Mouse (Mus musculus) kidney, postnatal 4 days (tissue): ENCODE data around the gene Gjd2.
A peak's percentile ranks its signal among the peaks of the same experiment; 100 is the strongest.

Source experiments
- DNase-seq, 2 experiments: peaks; one replicate each; pipeline ENCODE4 v3.0.0; 2021; ENCODE audit warnings: mixed read lengths in 2 of 2

Gjd2 gene

DNA sequence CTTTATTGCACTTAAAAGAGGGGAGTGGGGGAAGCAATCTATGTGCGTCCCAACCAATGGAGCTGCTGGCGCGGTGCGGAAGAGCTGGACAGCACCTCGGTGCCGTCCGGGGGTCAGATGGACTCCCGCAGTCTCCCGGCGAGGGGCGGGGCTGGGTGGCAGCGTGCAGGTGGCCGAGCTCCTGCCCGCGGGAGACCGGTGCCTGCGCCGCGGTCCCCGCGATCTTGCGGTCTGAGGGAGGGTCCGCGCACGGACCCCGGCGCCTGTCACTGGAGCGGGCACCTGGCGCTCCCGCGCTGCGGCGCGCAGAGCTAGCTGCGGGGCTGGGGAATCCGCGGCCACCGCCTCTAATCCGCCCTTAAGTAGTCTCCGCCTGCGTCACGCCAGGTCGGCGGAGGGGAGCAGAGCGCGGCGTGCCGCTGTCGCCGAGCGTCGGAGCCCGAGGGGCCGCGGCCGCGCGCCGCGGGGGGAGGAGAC lies at the start of gene Gjd2:
Gjd2 (minus strand) TSS at position 325 of the 477 bp plus-strand sequence.
- DNase-seq: peak; percentile 37 to 52

DNA sequence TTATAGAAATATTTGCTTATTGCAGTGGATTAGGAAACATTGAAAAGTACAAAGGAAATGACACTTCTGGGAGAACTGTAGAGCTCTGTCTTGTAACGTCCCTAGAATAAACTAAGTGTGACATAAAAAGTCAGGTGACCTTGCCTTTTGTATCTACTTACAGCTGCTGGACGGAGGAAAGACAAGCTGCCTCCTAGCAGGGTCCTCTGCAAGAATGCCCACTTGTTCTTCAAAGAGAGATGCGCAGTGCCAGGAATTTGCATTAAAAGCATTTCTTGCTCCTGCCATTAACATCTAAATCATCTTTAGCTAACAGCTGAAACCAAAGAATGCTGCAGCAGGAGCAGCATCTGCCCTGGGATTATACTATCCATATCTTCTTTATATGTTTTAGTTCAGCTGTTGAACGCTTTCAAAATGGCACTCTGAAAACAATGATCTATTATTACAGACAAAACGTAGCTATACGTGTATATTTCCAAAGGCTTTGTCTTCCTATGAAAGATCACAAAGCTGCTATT lies 46.7 kb upstream of the Gjd2 start:
- DNase-seq: no peak

DNA sequence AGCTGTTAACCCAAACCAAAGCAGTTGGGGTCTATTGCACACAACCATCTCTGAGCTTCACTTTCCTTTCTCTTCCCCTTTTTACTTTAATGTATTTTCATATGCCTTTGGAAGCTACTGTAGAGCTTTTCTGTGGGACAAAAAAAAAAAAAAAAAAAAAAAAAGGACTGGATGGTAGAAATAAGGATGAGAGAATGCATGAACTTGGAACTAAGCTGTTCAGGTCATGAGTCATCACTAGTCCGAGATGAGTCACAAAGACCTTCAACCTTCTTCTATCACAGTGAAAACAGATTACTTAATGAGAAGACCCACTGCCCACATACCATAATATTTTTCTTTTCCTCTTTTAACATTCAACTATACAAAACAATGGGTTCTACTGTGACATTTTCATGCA lies 46.2 kb upstream of the Gjd2 start:
- DNase-seq: no peak

DNA sequence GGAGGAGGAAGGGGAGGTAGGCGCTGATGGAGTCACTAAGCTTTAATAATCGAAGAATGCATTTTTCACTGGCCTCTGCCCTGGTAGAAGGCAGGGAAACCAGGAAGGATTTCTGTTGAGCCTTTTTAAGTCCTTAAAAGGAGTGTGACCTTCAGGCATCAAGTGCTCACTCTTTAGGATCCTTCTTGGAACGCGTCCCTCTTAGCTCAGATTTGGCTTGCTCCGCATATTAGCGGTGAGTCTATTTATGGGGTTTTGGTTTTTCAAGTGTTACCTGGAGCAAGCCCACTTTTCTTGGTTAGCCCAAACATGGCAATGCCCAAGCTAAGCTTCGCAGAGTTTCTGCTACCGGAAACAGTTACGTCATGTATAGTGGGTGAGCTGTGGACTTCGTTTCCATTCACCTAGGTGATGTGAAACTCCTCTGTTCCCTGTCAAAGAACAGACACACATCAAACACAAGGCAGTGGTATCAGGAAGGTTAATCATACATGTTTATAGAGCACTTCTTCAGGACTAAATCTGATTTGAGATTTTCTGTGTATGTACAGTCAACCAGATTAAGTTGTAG lies 44.9 kb upstream of the Gjd2 start:
- DNase-seq: no peak

DNA sequence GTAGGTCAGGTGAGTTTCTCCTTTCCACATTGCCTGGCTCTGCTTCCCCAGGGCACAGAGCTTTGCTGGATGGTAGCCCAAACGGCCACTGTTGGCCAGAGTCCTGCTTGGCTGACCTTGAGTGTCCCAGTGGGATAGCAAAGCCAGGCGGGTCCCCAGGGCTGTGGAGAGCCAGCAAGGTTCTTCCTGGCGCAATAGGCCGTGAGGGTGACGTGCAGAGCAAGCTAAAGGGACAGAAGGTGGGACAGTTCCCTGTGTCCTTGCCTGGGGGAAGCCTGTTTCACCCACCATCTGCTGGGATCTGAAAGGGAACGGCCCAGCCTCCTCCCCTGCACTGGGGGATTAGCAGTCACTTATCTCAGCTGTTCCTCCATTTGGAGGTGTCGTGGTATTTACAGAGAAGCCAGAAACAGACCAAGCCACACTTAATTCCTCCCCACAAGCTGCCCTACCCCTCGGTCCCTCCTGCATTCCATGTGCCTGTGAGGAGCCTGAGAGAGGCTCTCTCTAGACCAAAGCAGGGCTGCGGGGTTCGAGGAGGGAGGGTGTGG lies 44.0 kb upstream of the Gjd2 start:
- peak in 1 of 2 experiments; percentile 4 for DNase-seq

DNA sequence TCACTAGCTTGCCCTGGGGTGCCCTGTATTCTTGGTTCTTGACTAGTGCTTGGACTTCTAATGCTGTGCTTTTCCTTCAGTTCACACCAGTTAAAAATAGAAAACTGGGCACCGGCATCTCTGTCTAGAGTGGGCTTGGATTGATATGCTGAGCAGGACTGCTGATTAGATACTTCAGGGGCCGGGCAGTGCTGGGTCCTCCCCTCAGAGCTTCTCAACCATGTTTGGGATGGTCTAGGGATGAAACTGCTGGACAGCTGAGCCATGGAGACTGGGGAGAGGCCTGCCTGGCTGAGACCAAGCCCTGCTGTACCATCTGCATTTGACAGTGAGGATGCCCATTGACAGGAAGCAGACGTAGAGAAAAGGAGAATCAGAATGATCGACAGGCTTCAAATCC lies 40.7 kb upstream of the Gjd2 start:
- DNase-seq: no peak

DNA sequence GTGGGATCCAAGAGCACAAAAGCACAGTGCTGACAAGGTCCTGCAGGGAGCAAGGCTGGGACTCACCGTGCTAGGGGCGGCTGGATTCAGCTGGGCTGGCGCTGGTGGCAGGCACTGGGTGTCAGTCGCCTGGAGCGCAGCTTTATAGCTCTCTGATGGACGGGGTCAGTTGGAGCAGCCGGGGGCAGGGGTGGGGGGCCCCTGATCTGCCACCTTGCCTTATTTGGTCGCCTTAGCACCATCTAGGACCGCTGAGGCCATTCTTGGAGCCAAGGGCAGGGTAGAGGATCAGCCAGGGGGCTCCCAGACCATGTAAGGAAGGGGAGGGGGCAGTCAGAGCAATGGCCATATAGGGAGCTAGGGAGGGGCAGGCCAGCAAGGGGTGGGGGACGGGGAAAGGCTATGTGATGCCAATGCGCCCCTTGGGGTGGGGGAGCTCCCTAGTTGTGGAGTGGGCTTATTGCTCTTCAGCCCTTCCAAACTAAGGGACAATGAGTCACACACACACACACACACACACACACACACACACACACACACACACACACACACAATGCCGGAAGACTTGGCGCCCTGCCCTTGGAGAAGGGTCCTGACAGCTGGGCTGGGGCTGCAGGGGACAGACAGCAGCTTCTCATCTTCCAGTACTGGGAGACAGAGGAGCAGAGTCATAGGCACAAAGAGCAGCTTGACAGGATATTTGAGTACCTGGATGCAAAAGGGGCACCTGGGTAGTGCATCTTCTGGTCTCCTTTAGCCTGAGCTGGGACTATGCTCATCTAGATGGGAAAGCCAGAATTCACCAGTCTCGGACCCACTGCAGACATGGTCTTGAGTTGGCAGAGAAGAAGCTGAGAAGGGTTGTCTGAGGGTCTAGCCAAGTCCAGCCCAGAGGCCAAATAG lies 39.5 kb upstream of the Gjd2 start, which contains the start of gene Actc1:
Actc1 (minus strand) TSS at position 853 of the 903 bp plus-strand sequence.
- peak; percentile 11 to 13 for DNase-seq

DNA sequence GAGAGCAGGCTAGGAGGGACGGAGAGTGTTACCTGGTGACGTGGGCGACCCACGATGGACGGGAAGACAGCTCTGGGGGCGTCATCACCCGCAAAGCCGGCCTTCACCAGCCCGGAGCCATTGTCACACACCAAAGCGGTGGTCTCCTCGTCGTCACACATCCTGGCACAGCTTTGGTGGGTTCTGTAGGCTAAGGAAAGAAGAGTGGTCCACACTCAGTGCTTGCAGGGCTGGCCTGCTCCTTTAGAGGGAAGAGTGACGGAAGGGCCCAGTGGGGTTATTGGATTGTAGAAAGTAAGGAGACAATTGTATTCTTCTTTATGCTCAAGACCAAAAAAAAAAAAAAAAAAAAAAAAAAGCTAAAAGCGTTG lies 38.4 kb upstream of the Gjd2 start:
- DNase-seq: no peak

DNA sequence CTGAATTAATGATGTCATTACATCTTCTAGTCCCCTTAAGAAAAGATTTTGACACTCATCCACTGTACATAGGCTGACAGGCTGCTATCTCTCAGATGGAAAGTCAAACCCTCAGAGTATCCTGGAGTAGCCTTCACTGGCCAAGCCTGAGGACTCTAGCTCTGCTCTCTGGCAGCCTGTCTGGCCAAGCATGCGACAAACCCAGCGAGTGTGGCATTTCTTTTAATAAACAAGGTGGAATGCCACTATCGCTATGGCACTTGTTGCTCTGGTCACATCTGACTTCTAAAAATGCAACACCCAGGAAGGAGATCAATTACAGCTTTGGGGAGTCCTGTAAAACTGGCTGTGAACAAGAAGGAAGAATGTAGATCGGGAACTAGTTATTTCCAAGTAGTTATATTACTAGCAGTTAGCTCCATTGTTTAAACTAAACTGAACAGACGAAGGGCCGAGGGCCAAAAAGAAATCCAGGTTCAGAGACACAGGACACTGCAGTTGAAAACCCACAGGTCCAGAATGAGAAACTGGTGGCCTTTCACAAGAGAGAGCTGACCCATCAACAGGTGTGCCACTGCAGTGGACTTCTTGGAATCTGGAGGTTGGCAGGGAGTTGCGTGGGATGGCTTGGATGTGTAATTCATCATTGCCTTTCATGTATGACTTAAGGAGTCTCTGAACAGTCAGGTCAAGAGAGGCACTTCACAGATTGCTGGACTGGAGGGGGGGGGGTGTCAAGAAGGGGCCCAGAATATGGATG lies 37.9 kb upstream of the Gjd2 start:
- no peak for DNase-seq

DNA sequence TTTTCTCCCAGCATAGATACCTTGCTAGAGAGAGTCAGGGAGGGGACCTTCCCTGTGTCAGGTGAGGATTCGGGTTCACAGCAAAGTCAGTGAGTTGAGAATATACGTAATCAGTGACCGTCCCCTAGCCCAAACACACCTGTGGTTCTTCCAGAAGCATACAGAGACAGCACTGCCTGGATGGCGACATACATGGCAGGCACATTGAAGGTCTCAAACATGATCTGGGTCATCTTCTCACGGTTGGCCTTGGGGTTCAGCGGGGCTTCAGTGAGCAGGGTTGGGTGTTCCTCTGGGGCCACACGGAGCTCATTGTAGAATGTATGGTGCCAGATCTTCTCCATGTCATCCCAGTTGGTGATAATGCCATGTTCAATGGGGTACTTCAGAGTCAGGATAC lies 36.7 kb upstream of the Gjd2 start:
- no peak for DNase-seq

DNA sequence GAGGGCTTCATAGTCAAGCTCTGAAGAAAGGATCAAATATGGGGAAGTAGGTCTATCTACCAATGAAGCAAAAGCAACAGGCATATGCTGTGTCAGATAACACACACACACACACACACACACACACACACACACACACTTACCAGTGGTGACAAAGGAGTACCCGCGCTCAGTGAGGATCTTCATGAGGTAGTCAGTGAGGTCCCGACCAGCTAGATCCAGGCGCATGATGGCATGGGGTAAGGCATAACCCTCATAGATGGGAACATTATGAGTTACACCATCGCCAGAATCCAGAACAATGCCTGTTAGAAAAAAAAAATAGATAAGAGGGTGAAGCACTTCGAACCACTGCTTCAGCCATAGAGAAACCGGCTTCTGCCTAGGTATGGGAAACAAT lies 36.0 kb upstream of the Gjd2 start:
- no peak for DNase-seq

DNA sequence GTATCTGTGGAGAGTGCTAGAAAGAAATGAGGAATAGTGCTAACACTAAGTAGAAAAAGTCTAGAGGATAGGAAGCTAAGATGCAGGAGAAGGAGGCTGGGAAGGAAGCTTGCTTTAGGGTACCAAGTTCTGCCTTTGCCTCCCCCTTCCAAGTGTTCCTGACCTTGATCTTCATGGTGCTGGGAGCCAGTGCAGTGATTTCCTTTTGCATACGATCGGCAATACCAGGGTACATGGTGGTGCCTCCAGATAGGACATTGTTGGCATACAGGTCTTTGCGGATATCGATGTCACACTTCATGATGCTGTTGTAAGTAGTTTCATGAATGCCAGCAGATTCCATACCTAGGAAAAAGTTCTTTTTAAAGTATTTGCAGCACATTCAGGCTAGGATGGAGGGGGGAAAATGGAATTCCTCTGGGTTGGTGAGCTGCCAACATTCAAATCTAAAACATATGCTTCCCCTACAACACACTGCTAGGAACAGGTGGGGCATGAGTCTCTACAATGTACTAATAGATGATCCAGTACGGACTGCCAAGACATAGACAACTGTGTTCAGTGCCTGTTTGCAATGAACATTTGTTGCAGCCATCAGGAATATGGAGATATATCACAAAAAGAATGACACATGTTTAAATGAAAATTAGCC lies 34.7 kb upstream of the Gjd2 start:
- DNase-seq: no peak

DNA sequence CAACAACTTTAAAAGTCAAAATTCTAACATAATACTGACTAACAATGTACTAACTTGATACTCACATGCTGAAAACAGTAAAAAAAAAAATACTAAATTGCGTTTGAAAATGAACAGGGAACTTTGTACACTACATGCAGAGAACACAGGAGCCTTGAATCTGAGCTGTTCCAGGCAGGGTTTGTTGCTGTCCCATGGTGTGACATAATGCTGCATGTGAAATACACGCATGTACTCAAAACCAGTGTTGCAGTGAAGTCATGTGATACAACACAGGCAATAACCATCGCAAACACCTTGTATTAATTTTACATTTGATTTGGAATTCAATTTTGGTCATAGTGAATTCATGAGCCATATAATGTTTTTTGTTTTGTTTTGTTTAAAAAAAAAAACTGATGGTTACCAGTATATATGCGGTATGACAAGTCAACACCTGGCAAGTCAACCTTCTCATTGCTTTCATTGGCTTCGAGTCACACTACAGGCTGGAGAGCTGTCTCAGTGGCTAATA lies 32.8 kb upstream of the Gjd2 start:
- DNase-seq: no peak

DNA sequence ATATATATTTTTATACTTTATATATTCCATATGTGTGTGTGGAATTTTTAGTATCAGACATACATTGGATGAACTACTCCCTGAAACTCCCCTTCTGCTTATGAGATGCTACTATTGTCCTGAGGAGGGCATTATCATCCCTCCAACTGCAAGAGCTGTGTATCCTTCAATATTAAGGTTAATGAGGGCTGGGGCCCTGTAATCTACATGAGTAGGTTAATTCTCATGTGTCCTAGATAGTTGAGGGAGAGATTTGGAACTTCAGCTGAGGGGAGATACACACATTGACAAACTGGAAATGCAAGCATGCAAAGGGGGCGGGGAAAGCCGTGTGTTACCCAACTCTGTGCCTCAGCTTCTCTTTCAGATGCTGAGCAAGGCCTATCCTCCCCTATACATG lies 24.5 kb upstream of the Gjd2 start:
- no peak for DNase-seq

DNA sequence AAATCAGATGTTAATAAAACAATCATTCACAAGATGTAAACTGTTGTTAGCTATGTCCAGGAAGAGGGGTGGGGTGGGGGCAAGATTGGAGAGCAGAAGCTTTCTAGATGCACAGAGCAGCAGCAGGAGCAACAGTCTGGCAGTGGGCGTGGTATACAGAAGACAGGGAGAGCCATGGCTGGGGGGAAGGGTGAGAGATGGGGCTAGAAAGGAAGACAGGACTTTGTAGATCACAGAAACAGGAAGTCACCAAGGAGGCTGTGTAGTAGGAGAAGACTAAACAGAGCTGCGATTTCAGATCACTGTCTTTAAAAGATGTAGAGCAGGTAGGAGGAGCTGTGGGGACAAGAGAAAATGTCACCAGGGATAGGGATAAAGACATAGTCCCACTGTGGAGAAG lies 18.8 kb upstream of the Gjd2 start:
- DNase-seq: no peak

DNA sequence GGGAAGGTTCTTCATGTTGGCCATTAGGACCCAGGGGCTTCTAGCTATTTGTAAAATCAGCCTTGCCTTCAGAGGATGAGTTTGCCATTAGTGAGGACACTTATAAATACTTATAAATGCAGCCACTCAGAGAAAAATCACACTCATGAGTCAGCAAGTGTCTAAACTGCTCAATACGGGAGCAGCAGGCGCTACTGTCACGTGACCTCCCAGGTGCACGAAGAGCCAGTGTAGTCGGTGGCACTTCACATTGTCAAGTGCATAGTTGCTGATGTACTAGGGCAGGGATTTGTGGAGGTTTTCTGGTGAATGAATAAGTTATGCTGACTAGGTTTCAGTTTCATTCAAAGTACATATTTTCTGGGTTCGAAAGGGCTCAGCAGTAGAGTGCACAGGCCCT lies 10.0 kb upstream of the Gjd2 start:
- no peak for DNase-seq

DNA sequence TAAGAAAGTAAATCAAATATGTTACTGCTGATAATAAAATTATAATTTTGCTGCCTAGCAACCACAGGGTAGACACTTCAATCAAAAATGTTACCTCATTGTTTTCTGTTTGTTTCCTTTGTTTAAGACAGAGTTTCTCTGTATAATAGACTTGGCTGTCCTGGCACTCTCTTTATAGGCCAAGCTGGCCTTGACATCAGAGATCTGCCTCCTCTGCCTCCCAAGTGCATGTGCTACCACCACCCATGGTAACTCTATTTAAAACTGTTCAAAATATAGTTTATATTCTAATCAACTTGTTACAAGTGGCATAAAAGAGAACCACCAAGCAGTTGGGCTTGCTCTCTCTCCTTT lies 6.8 kb upstream of the Gjd2 start:
- no peak for DNase-seq

DNA sequence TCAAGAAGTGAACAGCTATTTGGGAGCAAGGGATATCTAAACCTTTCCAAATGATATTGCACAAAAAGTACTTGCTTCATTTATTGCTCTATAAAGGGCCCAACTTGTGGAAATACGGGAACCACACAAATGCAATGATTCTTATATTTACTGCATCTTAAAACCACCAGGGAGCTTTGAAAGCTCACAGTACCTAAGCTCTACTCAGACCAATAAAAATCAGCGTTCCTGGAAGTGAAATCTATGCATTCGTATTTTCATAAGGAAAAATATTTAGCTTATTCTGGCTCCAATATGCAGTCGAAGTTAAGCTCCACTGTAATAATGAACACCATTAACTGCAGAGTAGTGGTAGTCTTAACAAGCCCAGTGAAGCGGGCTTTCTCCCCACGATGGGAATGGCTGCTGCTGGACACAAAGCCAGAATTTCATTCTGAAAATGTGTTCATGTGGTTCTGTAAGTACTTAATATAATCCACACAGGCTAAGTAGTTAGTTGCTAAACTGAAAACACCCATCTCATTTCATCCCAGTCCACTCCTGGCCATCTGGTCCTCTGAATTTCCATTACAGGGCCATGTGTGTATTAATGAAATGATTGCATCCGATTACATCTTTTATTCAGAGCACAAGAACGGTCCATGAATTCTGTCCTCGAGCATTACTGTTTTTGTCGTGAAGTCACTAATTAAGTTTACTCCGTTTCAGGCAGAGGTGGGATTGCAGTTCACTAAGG lies 6.2 kb upstream of the Gjd2 start:
- no peak for DNase-seq

DNA sequence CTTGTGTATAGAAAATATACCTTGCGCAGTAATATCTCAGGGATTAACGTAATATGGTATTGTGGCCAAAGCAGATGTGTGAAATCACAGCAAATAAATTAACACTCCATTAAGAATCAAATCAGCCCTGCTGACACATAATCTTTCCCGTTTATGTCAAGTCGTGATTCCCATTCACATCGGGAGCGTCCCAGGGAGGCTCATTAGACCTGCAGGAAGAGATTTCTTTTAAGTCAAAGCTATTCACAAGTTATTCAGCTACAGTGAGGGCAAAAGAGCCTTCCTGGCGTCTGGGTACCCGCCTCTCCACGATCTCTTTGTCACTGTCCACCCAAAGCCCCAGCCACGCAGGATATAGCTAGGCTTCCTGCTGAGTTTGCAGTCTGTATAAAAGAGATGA lies 4.7 kb upstream of the Gjd2 start:
- no peak for DNase-seq

DNA sequence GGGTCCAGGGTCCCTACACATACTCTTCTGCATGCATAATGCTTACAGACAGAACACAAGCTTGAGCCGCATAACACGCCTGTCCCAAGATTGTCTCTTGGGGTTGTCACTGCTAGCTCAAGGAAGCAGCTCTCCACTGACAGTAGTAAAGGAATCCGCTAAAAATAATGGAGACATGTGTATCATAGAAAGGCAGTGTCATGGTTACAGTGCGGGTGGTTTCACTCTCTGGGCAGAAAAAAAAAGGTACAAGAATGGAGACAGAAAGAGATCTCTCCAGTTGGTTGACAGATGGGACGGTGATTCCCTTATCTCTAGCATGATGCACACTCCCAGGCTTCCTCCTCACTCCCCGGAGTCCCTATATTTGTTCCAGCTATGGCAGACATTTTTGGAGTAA lies 1.4 kb upstream of the Gjd2 start:
- no peak for DNase-seq

DNA sequence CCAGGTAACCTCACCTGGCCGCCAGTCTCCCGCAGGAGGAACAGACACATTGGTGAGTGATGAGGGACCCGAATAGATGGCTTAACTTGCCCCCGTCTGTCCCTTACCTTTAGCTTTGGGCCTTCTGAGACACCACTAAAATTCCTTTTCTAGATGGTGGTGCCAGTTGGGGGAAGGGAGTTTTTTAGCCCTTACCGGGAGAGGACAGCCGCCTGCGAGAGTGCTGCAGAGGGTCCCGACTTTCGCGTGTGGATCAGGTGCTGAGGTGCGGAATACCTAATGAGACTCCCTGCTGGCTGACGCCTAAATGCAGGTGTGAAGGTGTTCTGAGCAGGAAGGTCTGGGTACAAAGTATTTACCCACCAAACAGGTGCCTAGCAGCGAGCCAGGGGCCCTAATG lies 427 bp upstream of the Gjd2 start:
- DNase-seq: no peak

DNA sequence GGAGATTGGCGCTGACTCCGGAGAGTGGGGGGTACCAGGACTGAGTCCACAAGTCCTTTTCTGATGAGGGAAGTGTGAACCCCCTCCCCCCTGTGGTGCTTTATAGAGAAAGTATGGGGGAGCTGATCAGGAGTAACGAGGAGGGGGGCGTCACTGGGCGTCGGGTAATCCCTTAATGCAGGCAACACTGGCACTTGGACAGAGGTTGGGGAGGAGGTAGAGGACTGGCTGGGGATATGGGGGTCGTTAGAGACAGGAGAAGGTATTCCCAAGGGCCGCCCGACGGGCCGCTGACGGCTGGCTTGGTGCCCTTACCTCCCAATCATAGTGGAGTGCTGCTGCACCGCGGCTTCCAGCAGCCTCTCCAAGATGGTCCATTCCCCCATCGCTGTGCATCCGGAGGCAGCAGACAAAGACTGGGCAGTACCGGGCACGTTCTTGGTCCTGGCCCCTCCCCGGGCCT lies 639 bp downstream of the Gjd2 start:
- DNase-seq: peak in 1 of 2 experiments; percentile 1
